Mouse (Mus musculus) liver, postnatal 0 days (tissue): ENCODE results near the gene Flrt1.

Experiments used
- CTCF ChIP-seq: sonication (generic); IDR thresholded peaks from 2 replicates; pipeline ENCODE4 v1.5.1; 2016; ENCODE audit warnings: antibody characterized with exemption, low read depth
- EP300 ChIP-seq: IDR thresholded peaks from 2 replicates; pipeline ENCODE4 v1.6.1; 2016; ENCODE audit warnings: antibody characterized with exemption, low read depth, mild to moderate bottlenecking

DNA sequence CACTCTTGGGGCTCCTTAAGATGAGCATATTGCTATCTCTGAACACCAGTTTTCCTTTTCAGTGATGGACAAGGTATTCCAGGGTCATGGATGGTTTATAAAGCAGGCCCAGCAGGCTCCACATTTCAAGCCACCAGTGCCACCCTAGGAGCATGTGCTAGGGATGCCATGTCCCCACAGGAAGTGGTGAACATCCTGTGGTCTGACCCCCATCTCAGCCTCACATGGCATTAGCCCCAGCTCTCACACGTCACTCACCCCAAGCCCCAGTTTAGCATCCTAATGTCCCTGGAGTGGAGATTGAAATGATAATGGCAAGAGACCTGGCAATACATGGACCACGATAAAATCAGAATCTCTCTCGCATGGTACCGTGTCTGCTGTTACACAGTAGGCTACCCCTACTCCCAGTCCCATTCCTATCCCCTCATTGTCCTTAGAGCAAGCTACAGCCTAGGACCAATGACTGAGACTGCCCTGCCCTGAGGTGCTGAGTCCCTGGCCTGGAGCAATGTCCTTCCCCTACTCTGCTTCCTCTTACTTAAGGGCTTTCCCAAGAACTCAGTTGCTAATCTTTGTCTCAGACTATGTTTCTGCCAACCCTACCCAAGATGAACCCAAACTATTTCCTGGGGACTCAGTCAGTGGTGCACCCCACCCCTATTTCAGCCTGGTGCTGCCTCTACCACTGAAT is 10.7 kb upstream of the Flrt1 start:
- no peak for TF ChIP-seq CTCF
- no peak for TF ChIP-seq EP300
